Mouse (Mus musculus) liver, postnatal 0 days (tissue): ENCODE results near the gene Dcst2. TPM values are rescaled to one million over a fixed set of nuclear protein-coding genes. Genes with fewer than 3 reads are reported as not detected.
A peak's percentile ranks its signal among the peaks of the same experiment; 100 is the strongest.

Source experiments
- ATAC-seq: fragments of 200-750 bp; cut with Nextera tagmentation; 2 replicates; pipeline ENCODE4 v1.8.0; 2017; ENCODE audit warnings: mild to moderate bottlenecking, moderate library complexity
- DNase-seq: peaks from one replicate; pipeline ENCODE4 v3.0.0-alpha.2; 2016
- H3K27ac ChIP-seq: fragments of 300-500 bp; sonication (generic); 2 replicates; pipeline ENCODE4 v1.5.1; 2014; ENCODE audit warnings: antibody characterized with exemption, moderate library complexity, mild to moderate bottlenecking, low read depth
- H3K27me3 ChIP-seq: fragments of 300-500 bp; sonication (generic); 2 replicates; pipeline ENCODE4 v1.6.1; 2014; ENCODE audit warnings: low read length, control low read depth, mixed read lengths; ENCODE audit not compliant: insufficient read depth
- H3K36me3 ChIP-seq: fragments of 300-500 bp; sonication (generic); replicated peaks from 2 replicates; pipeline ENCODE4 v1.6.1; 2014; ENCODE audit warnings: mild to moderate bottlenecking, control low read depth, low read length, moderate library complexity, mixed read lengths; ENCODE audit not compliant: insufficient read depth
- H3K4me1 ChIP-seq: fragments of 300-500 bp; sonication (generic); 2 replicates; pipeline ENCODE4 v1.6.1; 2014; ENCODE audit warnings: antibody characterized with exemption, mild to moderate bottlenecking, control low read depth; ENCODE audit not compliant: insufficient read depth
- H3K4me2 ChIP-seq: fragments of 300-500 bp; sonication (generic); 2 replicates; pipeline ENCODE4 v1.6.1; 2014; ENCODE audit warnings: low read depth, mild to moderate bottlenecking, low read length, moderate library complexity, mixed read lengths
- H3K4me3 ChIP-seq: fragments of 300-500 bp; sonication (generic); 2 replicates; pipeline ENCODE4 v1.5.1; 2014; ENCODE audit warnings: low read depth, low read length
- H3K9ac ChIP-seq: fragments of 300-500 bp; sonication (generic); replicated peaks from 2 replicates; pipeline ENCODE4 v1.6.1; 2014; ENCODE audit warnings: mild to moderate bottlenecking, moderate library complexity
- H3K9me3 ChIP-seq: fragments of 300-500 bp; sonication (generic); 2 replicates; pipeline ENCODE4 v1.6.1; 2016; ENCODE audit warnings: mild to moderate bottlenecking, control low read depth, low read length, mixed read lengths
- CTCF ChIP-seq: sonication (generic); IDR thresholded peaks from 2 replicates; pipeline ENCODE4 v1.5.1; 2016; ENCODE audit warnings: antibody characterized with exemption, low read depth
- EP300 ChIP-seq: IDR thresholded peaks from 2 replicates; pipeline ENCODE4 v1.6.1; 2016; ENCODE audit warnings: antibody characterized with exemption, low read depth, mild to moderate bottlenecking
- WGBS: fragments of 180-500 bp; shearing (Covaris S2); extraction: QIAGEN DNeasy Blood & Tissue Kit; methylation state at CpG from one replicate; pipeline ENCODE4 v1.1.7; 2014; ENCODE audit not compliant: insufficient replicate concordance; 5-methylcytosine and 5-hydroxymethylcytosine counted together
- polyA plus RNA-seq: library from polyadenylated mRNA; unstranded; fragments of >200 nt; fragmentation: Nextera tagmentation; extraction: Ambion mirVana; gene quantifications from 2 replicates; pipeline ENCODE4 v1.2.1, GENCODE M21; 2015

The Dcst2 gene
- polyA plus RNA-seq, 1 experiment from 2014 or later, result 0.05 TPM

- Histone ChIP-seq H3K4me1 (peaks cover 51% of the 10 kb centered on the region), H3K27ac (peak overlapping the region; percentile 99), H3K9ac (peak overlapping the region; percentile 34; the same call in 1 of the 2 replicates), H3K4me3 (peak overlapping the region; percentile 36), H3K27me3 (peaks cover 12% of the 10 kb centered on the region), H3K4me2 (peak overlapping the region; percentile 60), H3K36me3 (0 out of 2 replicates have a peak, but pooled peaks cover 5% of the 10 kb centered on the region), H3K9me3 (no peaks in the 10 kb centered on the region)
- ATAC-seq (no peak), DNase-seq (no peak)
- TF ChIP-seq CTCF, result no peak
- TF ChIP-seq EP300, result no peak
- WGBS, result 57% methylated on average over 11 of the region's 11 CpGs
Observed at GRCm38 (mm10) chr3:89388134-89388881, 26.5 kb downstream of the Dcst2 start.

- peak overlapping the region; percentile 100 for H3K4me2 ChIP-seq
- 31% methylated on average over 6 of the region's 6 CpGs for WGBS
- H3K36me3 ChIP-seq, result 0 out of 2 replicates have a peak, but pooled peaks cover 5% of the 10 kb centered on the region
- ATAC-seq, result no peak
- peaks cover 55% of the 10 kb centered on the region for H3K4me1 ChIP-seq
- peaks cover 12% of the 10 kb centered on the region for H3K27me3 ChIP-seq
- peak overlapping the region; percentile 99 for H3K27ac ChIP-seq
- no peak for TF ChIP-seq EP300
- no peak for TF ChIP-seq CTCF
- H3K4me3 ChIP-seq, result peak overlapping the region; percentile 78; the same call in 1 of the 2 replicates
- peak; percentile 47 for DNase-seq
- no peak overlapping the region for H3K9ac ChIP-seq
- H3K9me3 ChIP-seq, result no peaks in the 10 kb centered on the region
Observed at GRCm38 (mm10) chr3:89388901-89389740, 27.3 kb downstream of the Dcst2 start.

- H3K9ac ChIP-seq, result peak overlapping the region; percentile 82
Observed at GRCm38 (mm10) chr3:89390111-89390515, 28.3 kb downstream of the Dcst2 start.

GRCm38 (mm10) chr3:89390699-89391662 lies 29.2 kb downstream of the Dcst2 start:
- WGBS, result 17% methylated on average over 19 of the region's 19 CpGs
- DNase-seq, result peak; percentile 57

More at GRCm38 (mm10) chr3:89390111-89390515, 28.3 kb downstream of the Dcst2 start:
- ATAC-seq (no peak), DNase-seq (no peak)
- peaks cover 12% of the 10 kb centered on the region for H3K27me3 ChIP-seq
- 28% methylated on average over 5 of the region's 5 CpGs for WGBS
- no peak for TF ChIP-seq CTCF
- TF ChIP-seq EP300, result no peak
- H3K4me3 ChIP-seq, result peak overlapping the region; percentile 78
- no peaks in the 10 kb centered on the region for H3K9me3 ChIP-seq
- H3K27ac ChIP-seq, result peak overlapping the region; percentile 99
- H3K4me2 ChIP-seq, result peak overlapping the region; percentile 100
- peaks cover 56% of the 10 kb centered on the region for H3K4me1 ChIP-seq
- 0 out of 2 replicates have a peak, but pooled peaks cover 4% of the 10 kb centered on the region for H3K36me3 ChIP-seq

GRCm38 (mm10) chr3:89391663-89392511 lies 30.1 kb downstream of the Dcst2 start:
- DNase-seq (peak; percentile 77), ATAC-seq (peak; percentile 7; the same call in 1 of the 2 replicates)
- Histone ChIP-seq H3K9ac (peak overlapping the region; percentile 82), H3K4me3 (peak overlapping the region; percentile 78), H3K27me3 (peaks cover 12% of the 10 kb centered on the region), H3K9me3 (no peaks in the 10 kb centered on the region), H3K4me2 (peak overlapping the region; percentile 100), H3K36me3 (no peaks in the 10 kb centered on the region), H3K4me1 (peaks cover 66% of the 10 kb centered on the region), H3K27ac (peak overlapping the region; percentile 99)
- 1% methylated on average over 46 of the region's 56 CpGs for WGBS
- peak; percentile 18; the same call in 1 of the 2 replicates for TF ChIP-seq EP300
- TF ChIP-seq CTCF, result peak; percentile 6; the same call in 1 of the 2 replicates

More at GRCm38 (mm10) chr3:89390699-89391662, 29.2 kb downstream of the Dcst2 start:
- H3K9ac ChIP-seq, result peak overlapping the region; percentile 82
- H3K36me3 ChIP-seq, result no peaks in the 10 kb centered on the region
- peak overlapping the region; percentile 78 for H3K4me3 ChIP-seq
- ATAC-seq, result no peak
- peaks cover 62% of the 10 kb centered on the region for H3K4me1 ChIP-seq
- H3K4me2 ChIP-seq, result peak overlapping the region; percentile 100
- peaks cover 12% of the 10 kb centered on the region for H3K27me3 ChIP-seq
- H3K9me3 ChIP-seq, result no peaks in the 10 kb centered on the region
- no peak for TF ChIP-seq CTCF
- TF ChIP-seq EP300, result no peak
- H3K27ac ChIP-seq, result peak overlapping the region; percentile 99
